In genomic region chr5:147860076-147860448, GRCm38 (mm10) we compare ENCODE assay signal across 8 mouse cellular contexts. TPM values are rescaled to one million over a fixed set of nuclear protein-coding genes. Genes with fewer than 3 reads are reported as not detected.
DNase-seq lines count a peak whose midpoint lies in the region; ATAC-seq and TF ChIP-seq lines count a peak whose summit lies in the region.

No protein-coding gene starts in this region.

- H3K4me1 ChIP-seq in kidney, embryonic 16.5 days (ENCODE audit: insufficient read depth, low read length) = peaks cover 17% of the 10 kb centered on the region
- peaks cover 17% of the 10 kb centered on the region for H3K4me1 ChIP-seq in hindbrain, embryonic 16.5 days (ENCODE audit: control insufficient read depth, insufficient read depth, low read depth, low read length)
- peaks cover 7% of the 10 kb centered on the region; the same call in 1 of the 2 replicates for H3K4me1 ChIP-seq in midbrain, postnatal 0 days (ENCODE audit: insufficient read depth, low read length)

- no peak; the same call in 1 of the 2 replicates for TF ChIP-seq CTCF in midbrain, postnatal 0 days (IDR thresholded peaks at IDR 0.05)

- peak overlapping the region; percentile 73 for H3K27ac ChIP-seq in kidney, embryonic 16.5 days (ENCODE audit: low read length)
- H3K27ac ChIP-seq in hindbrain, embryonic 16.5 days (ENCODE audit: low read depth, low read length) = peak overlapping the region; percentile 79
- H3K27ac ChIP-seq in midbrain, postnatal 0 days (ENCODE audit: low read depth, low read length) = peak overlapping the region; percentile 85; the same call in 1 of the 2 replicates

- H3K4me3 ChIP-seq in kidney, embryonic 16.5 days (ENCODE audit: low read length) = peak overlapping the region; percentile 88
- H3K4me3 ChIP-seq in hindbrain, embryonic 16.5 days (ENCODE audit: low read length) = peak overlapping the region; percentile 95
- H3K4me3 ChIP-seq in midbrain, postnatal 0 days (ENCODE audit: low read depth, low read length) = peak overlapping the region; percentile 92

- ATAC-seq in kidney, embryonic 16.5 days (ENCODE audit: low FRiP score, low TSS enrichment) = no peak
- ATAC-seq in common myeloid progenitor, adult 5-6 weeks (replicated peaks; ENCODE audit: low read depth, poor library complexity, severe bottlenecking) = peak; percentile 8; the same call in 1 of the 2 replicates
- ATAC-seq in hindbrain, embryonic 16.5 days = no peak; the same call in 1 of the 2 replicates
- ATAC-seq in midbrain, postnatal 0 days (ENCODE audit: low FRiP score) = no peak

- peak overlapping the region; percentile 80 for H3K9ac ChIP-seq in kidney, embryonic 16.5 days (replicated peaks; ENCODE audit: low read length)
- peak overlapping the region; percentile 92 for H3K9ac ChIP-seq in hindbrain, embryonic 16.5 days (ENCODE audit: low read depth, low read length)
- peak overlapping the region; percentile 89 for H3K9ac ChIP-seq in midbrain, postnatal 0 days (replicated peaks; ENCODE audit: low read length, poor library complexity, severe bottlenecking)

- H3K36me3 ChIP-seq in kidney, embryonic 16.5 days (ENCODE audit: insufficient read depth, low read length) = peaks cover 25% of the 10 kb centered on the region
- H3K36me3 ChIP-seq in hindbrain, embryonic 16.5 days (ENCODE audit: control insufficient read depth, insufficient read depth, low read length) = peaks cover 15% of the 10 kb centered on the region
- H3K36me3 ChIP-seq in midbrain, postnatal 0 days (ENCODE audit: insufficient read depth, low read length) = peaks cover 22% of the 10 kb centered on the region

- no peaks in the 10 kb centered on the region for H3K27me3 ChIP-seq in kidney, embryonic 16.5 days (ENCODE audit: insufficient read depth, low read length)
- H3K27me3 ChIP-seq in hindbrain, embryonic 16.5 days (replicated peaks; ENCODE audit: control insufficient read depth, insufficient read depth, low read length) = no peaks in the 10 kb centered on the region
- no peaks in the 10 kb centered on the region for H3K27me3 ChIP-seq in midbrain, postnatal 0 days (ENCODE audit: insufficient read depth, low read length)

- no peak for DNase-seq in kidney, postnatal 14 days
- DNase-seq in midbrain, postnatal 0 days (ENCODE audit: low spot score) = no peak
- no peak for DNase-seq in right cerebral cortex, postnatal 10 days (ENCODE audit: low spot score in 2 of 2)
- DNase-seq in cerebellum, postnatal 4 days (ENCODE audit: low spot score in 2 of 2) = no peak
- DNase-seq in adrenal gland, postnatal 4 days (ENCODE audit: low spot score in 2 of 2) = no peak

- peak overlapping the region; percentile 83 for H3K4me2 ChIP-seq in kidney, embryonic 16.5 days (replicated peaks; ENCODE audit: low read depth, low read length)
- peak overlapping the region; percentile 89 for H3K4me2 ChIP-seq in hindbrain, embryonic 16.5 days (ENCODE audit: low read length)
- peak overlapping the region; percentile 92 for H3K4me2 ChIP-seq in midbrain, postnatal 0 days (ENCODE audit: low read depth, low read length, poor library complexity, severe bottlenecking)

- H3K9me3 ChIP-seq in kidney, embryonic 16.5 days (ENCODE audit: low read length) = no peaks in the 10 kb centered on the region
- H3K9me3 ChIP-seq in hindbrain, embryonic 16.5 days (ENCODE audit: control insufficient read depth, low read length) = no peaks in the 10 kb centered on the region
- no peaks in the 10 kb centered on the region for H3K9me3 ChIP-seq in midbrain, postnatal 0 days (ENCODE audit: low read length)

- WGBS in kidney, embryonic 16.5 days = under 1% methylated on average over 18 of the region's 18 CpGs
- WGBS in hindbrain, embryonic 16.5 days = under 1% methylated on average over 18 of the region's 18 CpGs
- WGBS in midbrain, postnatal 0 days = 2% methylated on average over 18 of the region's 18 CpGs

RNA-seq across cellular contexts. Expression of gene Pomp, which starts 0.2 kb away (rescaled TPM):
- polyA plus RNA-seq in kidney, embryonic 16.5 days (2015; fragmentation: Nextera tagmentation; extraction: Ambion mirVana) = 407 and 409 TPM in 2 replicates
- 128 and 182 TPM in 2 replicates for total RNA-seq in common myeloid progenitor, adult 5-6 weeks (2017)
- polyA plus RNA-seq in hindbrain, embryonic 16.5 days (2015; fragmentation: Nextera tagmentation; extraction: Ambion mirVana) = 482 and 537 TPM in 2 replicates
- 220 and 287 TPM in 2 replicates for total RNA-seq in midbrain, postnatal 0 days (2014; rRNA removed)
- 513 and 545 TPM in 2 replicates for polyA plus RNA-seq in midbrain, postnatal 0 days (2015; fragmentation: Nextera tagmentation; extraction: Ambion mirVana)
- 100 to 1,000 TPM; 147 to 177 TPM for total RNA-seq in adrenal gland, postnatal 4 days (2021)

RNA-seq across cellular contexts. Expression of gene Slc46a3, which starts 34.6 kb away (rescaled TPM):
- 2.5 and 2.7 TPM in 2 replicates for polyA plus RNA-seq in kidney, embryonic 16.5 days (2015; fragmentation: Nextera tagmentation; extraction: Ambion mirVana)
- 3.7 and 5.5 TPM in 2 replicates for total RNA-seq in common myeloid progenitor, adult 5-6 weeks (2017)
- polyA plus RNA-seq in hindbrain, embryonic 16.5 days (2015; fragmentation: Nextera tagmentation; extraction: Ambion mirVana) = 5.4 and 6.3 TPM in 2 replicates
- total RNA-seq in midbrain, postnatal 0 days (2014; rRNA removed) = 4.1 and 5.2 TPM in 2 replicates
- polyA plus RNA-seq in midbrain, postnatal 0 days (2015; fragmentation: Nextera tagmentation; extraction: Ambion mirVana) = 5.2 and 7.0 TPM in 2 replicates
- total RNA-seq in adrenal gland, postnatal 4 days (2021) = 1 to 10 TPM; 7.7 to 8.0 TPM
